Mouse (Mus musculus) myocyte (in vitro differentiated cells): Measurements from ENCODE around the gene Rnf157. TPM values are rescaled to one million over a fixed set of nuclear protein-coding genes. Genes with fewer than 3 reads are reported as not detected.
A peak's percentile ranks its signal among the peaks of the same experiment; 100 is the strongest.

Experiments used
- H3K27me3 ChIP-seq: one replicate; pipeline ENCODE4 v1.6.1; 2011; ENCODE audit not compliant: control insufficient read depth, insufficient read depth, insufficient read length
- H3K36me3 ChIP-seq: one replicate; pipeline ENCODE4 v1.6.1; 2011; ENCODE audit not compliant: control insufficient read depth, insufficient read depth
- H3K4me2 ChIP-seq: one replicate; pipeline ENCODE4 v1.6.1; 2011; ENCODE audit warnings: low read depth, control low read depth
- H3K4me3 ChIP-seq: one replicate; pipeline ENCODE4 v1.5.1; 2011; ENCODE audit warnings: mild to moderate bottlenecking, control low read depth, moderate library complexity
- H3K79me2 ChIP-seq: one replicate; pipeline ENCODE4 v1.6.1; 2011; ENCODE audit not compliant: control insufficient read depth, insufficient read depth
- H3ac ChIP-seq: one replicate; pipeline ENCODE4 v1.6.1; 2011; ENCODE audit not compliant: control insufficient read depth, insufficient read length
- CEBPB ChIP-seq: IDR thresholded peaks from 2 replicates; pipeline ENCODE4 v1.6.1; 2011; ENCODE audit warnings: mild to moderate bottlenecking, moderate library complexity; ENCODE audit not compliant: poor library complexity, insufficient read depth, severe bottlenecking
- E2F4 ChIP-seq: IDR thresholded peaks from one replicate; pipeline ENCODE4 v1.6.1; 2011; ENCODE audit warnings: mild to moderate bottlenecking, control low read depth, moderate library complexity; ENCODE audit not compliant: insufficient read depth
- MAX ChIP-seq: IDR thresholded peaks from one replicate; pipeline ENCODE4 v1.6.1; 2011; ENCODE audit warnings: low read depth, mild to moderate bottlenecking, control low read depth
- MYOD1 ChIP-seq, 3 experiments: IDR thresholded peaks; one replicate each; pipeline ENCODE4 v1.6.1; 2011; ENCODE audit warnings: control low read depth in 2 of 3, low read depth in 2 of 3, mild to moderate bottlenecking in 2 of 3, moderate library complexity in 1 of 3; ENCODE audit not compliant: insufficient read length in 2 of 3, control insufficient read depth in 1 of 3
- MYOG ChIP-seq, 3 experiments: IDR thresholded peaks; one replicate each; pipeline ENCODE4 v1.6.1; 2011; ENCODE audit warnings: control low read depth in 2 of 3, low read depth in 2 of 3, mild to moderate bottlenecking in 2 of 3; ENCODE audit not compliant: insufficient read length in 2 of 3, control insufficient read depth in 1 of 3, insufficient read depth in 1 of 3
- POLR2A ChIP-seq: IDR thresholded peaks from one replicate; pipeline ENCODE4 v1.6.1; 2011; ENCODE audit warnings: low read depth, mild to moderate bottlenecking, control low read depth, moderate library complexity; ENCODE audit not compliant: insufficient read length
- POLR2AphosphoS2 ChIP-seq: IDR thresholded peaks from one replicate; pipeline ENCODE4 v1.6.1; 2011; ENCODE audit warnings: low read depth, control low read depth; ENCODE audit not compliant: insufficient read length
- REST ChIP-seq: IDR thresholded peaks from one replicate; pipeline ENCODE4 v1.6.1; 2011; ENCODE audit warnings: mild to moderate bottlenecking, control low read depth, moderate library complexity; ENCODE audit not compliant: insufficient read depth, insufficient read length
- SRF ChIP-seq: IDR thresholded peaks from one replicate; pipeline ENCODE4 v1.6.1; 2011; ENCODE audit warnings: low read depth; ENCODE audit not compliant: control insufficient read depth, insufficient read length
- TCF12 ChIP-seq: IDR thresholded peaks from one replicate; pipeline ENCODE4 v1.6.1; 2011; ENCODE audit warnings: mild to moderate bottlenecking, control low read depth; ENCODE audit not compliant: poor library complexity, insufficient read depth, severe bottlenecking
- TCF3 ChIP-seq: IDR thresholded peaks from one replicate; pipeline ENCODE4 v1.6.1; 2011; ENCODE audit warnings: low read depth, control low read depth; ENCODE audit not compliant: insufficient read length
- USF1 ChIP-seq: IDR thresholded peaks from one replicate; pipeline ENCODE4 v1.6.1; 2011; ENCODE audit warnings: low read depth, mild to moderate bottlenecking, control low read depth, moderate library complexity
- polyA plus RNA-seq: library from polyadenylated mRNA; unstranded; fragments of >200 nt; fragmentation: generic; extraction: Trizol; gene quantifications from one replicate; pipeline ENCODE4 v1.2.1, GENCODE M21; 2012; ENCODE audit warnings: missing spikeins

The Rnf157 gene
- polyA plus RNA-seq, 1 experiment, result 15.2 TPM

GRCm38 (mm10) chr11:116353535-116353934 is 59.3 kb downstream of the Rnf157 start:
- no peaks in the 10 kb centered on the region for H3K27me3 ChIP-seq
- TF ChIP-seq MYOD1 (IDR thresholded peaks at IDR 0.05; ENCODE audit: control insufficient read depth in 1 of 3, insufficient read length in 2 of 3, low read depth in 2 of 3) (no peak), POLR2AphosphoS2 (no peak), MAX (no peak), MYOG (IDR thresholded peaks at IDR 0.05; ENCODE audit: control insufficient read depth in 1 of 3, insufficient read depth in 1 of 3, insufficient read length in 2 of 3, low read depth in 2 of 3) (no peak), POLR2A (no peak), CEBPB (no peak)
- H3K4me2 ChIP-seq, result no peak overlapping the region
- no peaks in the 10 kb centered on the region for H3K79me2 ChIP-seq
- peaks cover under 1% of the 10 kb centered on the region for H3K36me3 ChIP-seq
- H3K4me3 ChIP-seq, result no peak overlapping the region
- no peak overlapping the region for H3ac ChIP-seq

- H3ac ChIP-seq, result no peak overlapping the region
- peaks cover 4% of the 10 kb centered on the region for H3K36me3 ChIP-seq
Measured at GRCm38 (mm10) chr11:116351294-116351693, 61.5 kb downstream of the Rnf157 start.

GRCm38 (mm10) chr11:116347955-116348354 is 64.9 kb downstream of the Rnf157 start:
- TF ChIP-seq E2F4, result no peak
- TF ChIP-seq TCF3, result no peak
- peak in 1 of 3 experiments; percentile 62 for TF ChIP-seq MYOG (IDR thresholded peaks at IDR 0.05; ENCODE audit: control insufficient read depth in 1 of 3, insufficient read depth in 1 of 3, insufficient read length in 2 of 3, low read depth in 2 of 3)
- TF ChIP-seq MYOD1 (IDR thresholded peaks at IDR 0.05; ENCODE audit: control insufficient read depth in 1 of 3, insufficient read length in 2 of 3, low read depth in 2 of 3), result peak in 1 of 3 experiments; percentile 83
- Histone ChIP-seq H3K27me3 (no peaks in the 10 kb centered on the region), H3ac (no peak overlapping the region), H3K4me2 (no peak overlapping the region), H3K36me3 (peaks cover 4% of the 10 kb centered on the region), H3K79me2 (no peaks in the 10 kb centered on the region), H3K4me3 (no peak overlapping the region)

More at GRCm38 (mm10) chr11:116351294-116351693, 61.5 kb downstream of the Rnf157 start:
- Histone ChIP-seq H3K4me3 (no peak overlapping the region), H3K27me3 (no peaks in the 10 kb centered on the region), H3K79me2 (no peaks in the 10 kb centered on the region), H3K4me2 (no peak overlapping the region)
- TF ChIP-seq CEBPB (no peak), MYOG (IDR thresholded peaks at IDR 0.05; ENCODE audit: control insufficient read depth in 1 of 3, insufficient read depth in 1 of 3, insufficient read length in 2 of 3, low read depth in 2 of 3) (no peak), MYOD1 (IDR thresholded peaks at IDR 0.05; ENCODE audit: control insufficient read depth in 1 of 3, insufficient read length in 2 of 3, low read depth in 2 of 3) (no peak), TCF3 (no peak), SRF (no peak), TCF12 (no peak), MAX (no peak), POLR2A (no peak), POLR2AphosphoS2 (no peak), E2F4 (no peak), USF1 (no peak), REST (no peak)

- TF ChIP-seq POLR2AphosphoS2, result no peak
- no peak for TF ChIP-seq USF1
- peak in 2 of 3 experiments; percentile 41 to 83 for TF ChIP-seq MYOD1 (IDR thresholded peaks at IDR 0.05; ENCODE audit: control insufficient read depth in 1 of 3, insufficient read length in 2 of 3, low read depth in 2 of 3)
- TF ChIP-seq TCF12, result no peak
- peak; percentile 13 to 87 (median 51) for TF ChIP-seq MYOG (IDR thresholded peaks at IDR 0.05; ENCODE audit: control insufficient read depth in 1 of 3, insufficient read depth in 1 of 3, insufficient read length in 2 of 3, low read depth in 2 of 3)
- Histone ChIP-seq H3K36me3 (peaks cover 4% of the 10 kb centered on the region), H3K4me3 (no peak overlapping the region)
Measured at GRCm38 (mm10) chr11:116347012-116347411, 65.8 kb downstream of the Rnf157 start.

GRCm38 (mm10) chr11:116342069-116342791 is 70.6 kb downstream of the Rnf157 start:
- no peaks in the 10 kb centered on the region for H3K79me2 ChIP-seq
- no peaks in the 10 kb centered on the region for H3K36me3 ChIP-seq
- TF ChIP-seq MYOG (IDR thresholded peaks at IDR 0.05; ENCODE audit: control insufficient read depth in 1 of 3, insufficient read depth in 1 of 3, insufficient read length in 2 of 3, low read depth in 2 of 3), result no peak
- TF ChIP-seq POLR2A, result no peak
- TF ChIP-seq SRF, result no peak
- TF ChIP-seq TCF3, result no peak
- TF ChIP-seq MAX, result no peak
- no peak for TF ChIP-seq REST
- no peak for TF ChIP-seq TCF12
- no peak for TF ChIP-seq MYOD1 (IDR thresholded peaks at IDR 0.05; ENCODE audit: control insufficient read depth in 1 of 3, insufficient read length in 2 of 3, low read depth in 2 of 3)
- no peak for TF ChIP-seq E2F4
- no peak for TF ChIP-seq CEBPB
- no peak for TF ChIP-seq POLR2AphosphoS2
- no peak for TF ChIP-seq USF1
- no peaks in the 10 kb centered on the region for H3K27me3 ChIP-seq
- no peak overlapping the region for H3K4me2 ChIP-seq
- no peak overlapping the region for H3K4me3 ChIP-seq
- H3ac ChIP-seq, result no peak overlapping the region

More at GRCm38 (mm10) chr11:116347012-116347411, 65.8 kb downstream of the Rnf157 start:
- Histone ChIP-seq H3K79me2 (no peaks in the 10 kb centered on the region), H3K27me3 (no peaks in the 10 kb centered on the region), H3K4me2 (no peak overlapping the region), H3ac (no peak overlapping the region)
